Mouse (Mus musculus): ENCODE results near the gene Olfr331. TPM values are rescaled to one million over a fixed set of nuclear protein-coding genes. Genes with fewer than 3 reads are reported as not detected.
A peak's percentile ranks its signal among the peaks of the same experiment; 100 is the strongest.
"Not testable (repeated sequence)": the region's sequence is repeated elsewhere in the genome, so short reads cannot be mapped to it uniquely, and the experiment has no call there.

Olfr331 gene
- polyA plus RNA-seq (2016; fragmentation: Nextera tagmentation; extraction: Ambion mirVana), result not detected in 2 replicates

DNA sequence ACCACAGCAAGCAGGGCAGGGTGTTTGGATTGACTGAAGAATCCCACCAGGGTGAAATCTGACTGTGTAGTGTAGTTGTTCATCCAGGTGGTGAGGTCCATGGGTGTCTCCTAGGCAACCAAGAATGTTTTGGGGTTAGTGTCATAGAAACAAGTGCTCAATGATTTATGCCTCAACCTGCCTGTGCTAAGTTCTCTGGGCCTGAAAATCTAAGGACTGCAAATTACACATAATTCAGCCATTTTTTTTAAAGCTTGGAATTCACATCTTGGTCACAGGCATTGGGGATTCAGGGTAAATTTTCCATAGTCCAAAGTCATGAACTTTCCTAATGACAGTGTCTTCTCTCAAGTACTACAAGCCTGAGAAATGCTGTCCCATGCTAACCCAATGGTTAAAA, at the start of gene Olfr331:
Gene Olfr331 (minus strand): TSS at position 101 of the 400 bp plus-strand sequence.
- not testable (repeated sequence) for H3K4me1 ChIP-seq; H3K27me3 ChIP-seq (ENCODE audit: low read depth, poor library complexity, severe bottlenecking); H3K36me3 ChIP-seq; DNase-seq (ENCODE audit: low spot score); H3K27ac ChIP-seq; H3K4me3 ChIP-seq; H3K9me3 ChIP-seq (replicated peaks)

DNA sequence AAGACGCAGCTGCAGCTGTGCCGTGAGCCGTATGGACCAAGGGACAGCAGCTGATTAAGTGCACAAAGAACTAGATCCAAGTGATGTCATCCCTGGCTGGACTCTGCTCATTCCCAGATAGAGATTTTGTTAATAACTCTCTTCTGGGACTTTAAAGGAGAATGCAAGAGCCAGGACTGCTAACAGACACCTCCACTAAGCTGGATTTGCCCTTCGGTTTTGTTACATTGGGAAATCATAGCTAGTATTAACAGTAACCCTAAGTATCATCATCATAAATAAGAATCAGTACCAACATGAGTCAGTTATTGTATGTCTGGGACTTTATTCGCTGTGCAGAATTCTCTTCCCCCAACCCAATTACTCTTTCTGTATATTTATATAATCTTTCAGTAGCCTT, 44.0 kb upstream of the Olfr331 start, which contains the start of gene Olfr329-ps:
Gene Olfr329-ps (minus strand): TSS at position 101 of the 400 bp plus-strand sequence.
- Histone ChIP-seq H3K4me1 (no peaks in the 10 kb centered on the region), H3K36me3 (no peaks in the 10 kb centered on the region), H3K4me3 (no peak within 1 kb of the TSS), H3K27ac (no peak within 1 kb of the TSS), H3K27me3 (ENCODE audit: low read depth, poor library complexity, severe bottlenecking) (no peaks in the 10 kb centered on the region), H3K9me3 (replicated peaks) (no peaks in the 10 kb centered on the region)
- 91% methylated on average over 5 of the region's 5 CpGs for WGBS
- no peak for DNase-seq (ENCODE audit: low spot score)

DNA sequence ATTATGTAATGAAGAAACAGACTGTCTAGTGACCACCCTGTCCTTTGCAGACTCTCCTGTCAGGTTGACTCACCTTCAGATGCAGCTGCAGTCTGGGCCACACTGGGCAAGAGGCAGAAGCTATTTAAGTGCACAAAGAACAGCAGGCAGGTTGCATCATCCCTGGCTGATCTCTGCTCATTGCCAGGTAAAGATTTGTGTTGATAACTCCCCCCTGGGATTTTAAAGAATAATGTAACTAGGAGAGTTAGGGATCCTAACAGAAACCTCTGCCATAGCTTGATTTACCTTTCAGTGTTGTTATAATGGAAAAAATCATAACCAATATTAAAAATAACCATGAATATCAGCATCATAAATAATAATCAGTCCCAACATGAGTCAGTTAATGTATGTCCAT, 32.4 kb upstream of the Olfr331 start, which contains the start of gene Olfr330:
Gene Olfr330 (minus strand): TSS at position 101 of the 400 bp plus-strand sequence.
- H3K27ac ChIP-seq; H3K36me3 ChIP-seq; H3K4me3 ChIP-seq; H3K27me3 ChIP-seq (ENCODE audit: low read depth, poor library complexity, severe bottlenecking); H3K4me1 ChIP-seq; H3K9me3 ChIP-seq (replicated peaks); DNase-seq (ENCODE audit: low spot score): not testable (repeated sequence)

DNA sequence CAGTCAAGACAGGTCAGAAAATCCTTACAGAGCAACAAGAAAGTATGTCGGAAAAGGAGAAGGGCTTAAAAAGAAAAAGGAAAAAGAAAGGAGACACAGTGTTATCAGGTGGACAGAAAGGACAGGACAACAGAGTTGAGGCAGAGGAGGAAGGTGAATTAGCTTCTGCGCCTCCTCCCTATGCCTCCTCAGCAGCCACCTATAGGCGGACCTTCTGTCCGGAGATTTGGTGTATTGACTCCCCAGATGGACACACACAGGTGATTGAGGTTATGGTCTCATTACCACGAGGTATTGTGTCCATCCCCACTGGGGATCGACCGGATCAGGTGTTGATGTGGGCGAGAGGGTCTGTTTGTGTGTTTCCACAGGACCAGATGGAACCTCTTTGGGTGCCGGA, 17.4 kb upstream of the Olfr331 start:
- H3K9me3 ChIP-seq (replicated peaks); H3K36me3 ChIP-seq; H3K4me3 ChIP-seq; DNase-seq (ENCODE audit: low spot score); H3K27me3 ChIP-seq (ENCODE audit: low read depth, poor library complexity, severe bottlenecking); H3K27ac ChIP-seq; H3K4me1 ChIP-seq: not testable (repeated sequence)
- 95% methylated on average over 7 of the region's 9 CpGs for WGBS

DNA sequence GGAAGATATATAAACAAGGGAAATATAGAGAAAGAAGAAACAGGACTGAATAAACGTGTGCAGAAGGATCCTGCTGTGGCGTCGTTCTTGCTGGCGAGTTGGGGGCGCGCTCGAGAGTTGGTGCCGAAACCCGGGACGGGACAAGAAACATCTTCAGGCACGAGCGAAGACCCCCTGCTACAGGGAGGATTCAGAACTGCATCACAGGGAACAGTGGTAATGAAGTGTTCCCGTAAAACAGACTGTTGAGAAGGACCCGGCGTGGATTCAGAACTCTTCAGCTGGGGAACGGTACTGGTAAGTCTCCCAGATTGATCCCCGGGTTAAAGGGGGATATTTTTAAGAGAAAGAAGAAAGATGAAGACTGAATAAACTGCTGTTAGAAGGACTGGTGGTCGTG, 16.5 kb upstream of the Olfr331 start:
- not testable (repeated sequence) for H3K4me1 ChIP-seq; H3K4me3 ChIP-seq; H3K27ac ChIP-seq; H3K9me3 ChIP-seq (replicated peaks); DNase-seq (ENCODE audit: low spot score); H3K27me3 ChIP-seq (ENCODE audit: low read depth, poor library complexity, severe bottlenecking); H3K36me3 ChIP-seq
- WGBS, result 93% methylated on average over 18 of the region's 18 CpGs

DNA sequence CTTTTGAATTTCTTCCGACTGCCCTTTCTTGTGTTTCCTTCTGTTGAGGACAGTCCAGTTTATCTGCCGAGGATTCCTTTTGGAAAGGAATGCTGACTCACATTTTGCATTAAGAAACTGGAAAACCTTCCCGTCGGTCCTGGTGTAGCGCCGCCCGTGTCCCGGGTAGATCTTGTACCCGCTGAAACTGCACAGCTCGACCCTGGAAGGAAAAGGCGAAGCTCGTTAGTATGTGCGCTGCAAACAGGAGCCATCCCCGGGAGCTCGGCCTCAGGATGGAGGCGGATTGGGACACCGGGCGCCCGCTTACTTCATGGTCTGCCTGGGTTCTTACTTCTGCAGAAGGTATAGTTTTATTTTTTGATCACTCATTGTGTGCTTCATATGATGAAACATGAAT, 6.7 kb upstream of the Olfr331 start:
- H3K4me1 ChIP-seq; H3K4me3 ChIP-seq; H3K9me3 ChIP-seq (replicated peaks); DNase-seq (ENCODE audit: low spot score); H3K36me3 ChIP-seq; H3K27me3 ChIP-seq (ENCODE audit: low read depth, poor library complexity, severe bottlenecking); H3K27ac ChIP-seq: not testable (repeated sequence)
- WGBS, result 86% methylated on average over 19 of the region's 19 CpGs

DNA sequence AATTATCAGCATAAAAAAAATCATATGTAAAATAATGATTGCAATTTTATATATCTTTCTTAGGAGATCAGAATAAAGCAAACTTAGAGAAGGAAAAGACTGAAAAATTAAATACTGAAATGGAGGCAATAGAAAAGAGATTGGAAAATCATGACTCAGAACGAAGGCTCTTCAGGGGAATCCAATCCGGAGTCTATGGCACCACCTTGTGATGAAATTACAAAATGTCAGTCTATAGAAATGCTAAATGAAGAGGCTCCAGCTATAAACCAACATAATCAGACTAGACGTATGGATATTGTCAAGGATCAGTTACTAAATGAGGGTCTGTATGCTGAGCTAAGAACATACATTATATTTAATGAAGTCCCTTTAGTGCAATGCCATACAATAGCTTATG, 3.1 kb downstream of the Olfr331 start:
- no peak for DNase-seq (ENCODE audit: low spot score)

DNA sequence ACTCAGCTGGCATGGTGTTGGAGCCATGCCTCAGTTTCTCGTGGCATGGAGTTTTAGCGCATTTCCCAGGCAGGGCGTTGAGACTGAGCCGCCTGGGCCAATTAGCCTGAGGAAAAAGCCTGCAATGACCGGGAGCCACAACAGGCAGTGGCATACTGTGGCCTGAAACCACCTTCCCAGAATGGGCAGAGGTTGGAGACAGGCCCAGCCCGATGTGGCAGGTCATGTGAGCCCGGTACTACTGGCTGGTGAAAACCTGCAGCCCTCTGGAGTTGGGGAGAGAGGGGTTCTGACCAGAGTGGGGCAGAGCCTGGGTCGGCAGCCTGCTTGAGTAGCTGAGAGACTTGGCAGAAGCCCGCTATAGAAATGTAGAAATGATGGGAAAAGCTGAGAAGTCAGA, 3.6 kb downstream of the Olfr331 start:
- H3K4me3 ChIP-seq, result no peak overlapping the region
- WGBS, result 82% methylated on average over 9 of the region's 9 CpGs
- no peaks in the 10 kb centered on the region for H3K4me1 ChIP-seq
- H3K27ac ChIP-seq, result no peak overlapping the region
- H3K36me3 ChIP-seq, result no peaks in the 10 kb centered on the region
- no peak for DNase-seq (ENCODE audit: low spot score)
- H3K9me3 ChIP-seq (replicated peaks), result no peaks in the 10 kb centered on the region
- no peaks in the 10 kb centered on the region for H3K27me3 ChIP-seq (ENCODE audit: low read depth, poor library complexity, severe bottlenecking)

More for the DNA sequence above, 3.1 kb downstream of the Olfr331 start:
- Histone ChIP-seq H3K27ac (no peak overlapping the region), H3K4me3 (no peak overlapping the region), H3K27me3 (ENCODE audit: low read depth, poor library complexity, severe bottlenecking) (no peaks in the 10 kb centered on the region), H3K36me3 (no peaks in the 10 kb centered on the region), H3K4me1 (no peaks in the 10 kb centered on the region), H3K9me3 (replicated peaks) (no peaks in the 10 kb centered on the region)
- WGBS, result 74% methylated on average over 3 of the region's 3 CpGs

DNA sequence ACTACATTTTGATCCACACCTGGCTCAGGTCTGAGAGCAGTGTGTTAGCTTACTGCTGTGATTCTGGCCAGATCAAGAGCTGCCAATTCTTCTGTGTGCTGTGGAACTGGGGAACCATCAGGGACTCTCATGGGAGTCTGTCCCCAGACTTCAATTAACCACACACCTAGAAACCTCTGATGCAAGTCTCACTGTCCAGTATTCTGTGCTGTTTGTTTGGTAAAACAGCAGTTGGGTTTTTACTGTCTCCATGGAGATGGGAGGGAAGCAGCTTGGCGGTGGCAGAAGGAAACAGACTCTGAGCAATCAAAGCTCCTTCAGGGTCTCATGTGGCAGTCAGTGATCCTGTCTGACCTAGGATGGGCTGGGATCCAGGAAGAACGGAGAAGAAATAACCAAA, 9.9 kb downstream of the Olfr331 start, which contains the start of gene Olfr332:
Gene Olfr332 (minus strand): TSS at position 101 of the 400 bp plus-strand sequence.
- Histone ChIP-seq H3K9me3 (replicated peaks) (no peaks in the 10 kb centered on the region), H3K36me3 (no peaks in the 10 kb centered on the region), H3K4me3 (no peak within 1 kb of the TSS), H3K27ac (no peak within 1 kb of the TSS), H3K4me1 (no peaks in the 10 kb centered on the region), H3K27me3 (ENCODE audit: low read depth, poor library complexity, severe bottlenecking) (no peaks in the 10 kb centered on the region)
- WGBS, result 78% methylated on average over 2 of the region's 2 CpGs
- no peak for DNase-seq (ENCODE audit: low spot score)

DNA sequence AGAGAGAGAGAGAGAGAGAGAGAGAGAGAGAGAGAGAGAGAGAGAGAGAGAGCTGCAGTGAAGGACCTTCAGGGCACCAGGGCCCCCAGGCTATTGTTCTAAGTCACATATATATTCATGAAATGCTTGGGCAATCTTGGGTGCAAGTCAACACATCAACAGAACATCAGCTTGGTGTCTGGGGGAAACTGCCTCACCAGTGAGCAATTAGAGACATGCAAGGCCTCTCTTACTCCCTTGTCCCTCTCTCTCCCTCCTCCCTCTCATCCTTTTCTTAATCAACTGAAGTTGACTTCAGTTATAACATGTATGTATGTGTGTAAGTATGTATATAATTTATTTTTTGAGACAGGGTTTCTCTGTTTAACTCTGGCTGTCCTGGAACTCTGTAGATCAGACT, 40.2 kb downstream of the Olfr331 start, which contains the start of gene Olfr30:
Gene Olfr30 (minus strand): TSS at position 101 of the 400 bp plus-strand sequence.
- H3K9me3 ChIP-seq (replicated peaks), result no peaks in the 10 kb centered on the region
- no peak within 1 kb of the TSS for H3K4me3 ChIP-seq
- no peaks in the 10 kb centered on the region for H3K4me1 ChIP-seq
- no peaks in the 10 kb centered on the region for H3K27me3 ChIP-seq (ENCODE audit: low read depth, poor library complexity, severe bottlenecking)
- no peaks in the 10 kb centered on the region for H3K36me3 ChIP-seq
- no peak for DNase-seq (ENCODE audit: low spot score)
- H3K27ac ChIP-seq, result no peak within 1 kb of the TSS

DNA sequence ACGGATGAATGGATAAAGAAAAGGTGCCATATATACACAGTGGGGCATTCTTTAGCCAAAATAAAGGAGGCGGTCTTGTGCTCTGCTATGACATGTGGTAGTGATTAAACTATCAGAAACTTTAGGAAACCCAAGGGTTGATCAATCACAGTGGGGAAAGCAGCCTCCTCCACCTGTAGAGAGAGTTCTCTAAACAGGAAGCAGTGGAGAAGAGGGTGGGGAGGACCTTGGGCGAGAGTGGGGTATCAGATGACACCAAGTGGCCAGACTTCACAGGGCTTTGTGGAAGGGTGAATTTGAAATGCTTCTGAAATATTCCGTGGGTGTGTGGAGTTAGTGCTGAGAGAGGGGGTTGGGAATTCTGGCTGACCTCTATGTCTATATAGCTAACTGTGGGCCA, 48.8 kb downstream of the Olfr331 start:
- peak overlapping the region; percentile 70; the same call in 1 of the 2 replicates for H3K27ac ChIP-seq
- no peaks in the 10 kb centered on the region for H3K36me3 ChIP-seq
- no peak for DNase-seq (ENCODE audit: low spot score)

DNA sequence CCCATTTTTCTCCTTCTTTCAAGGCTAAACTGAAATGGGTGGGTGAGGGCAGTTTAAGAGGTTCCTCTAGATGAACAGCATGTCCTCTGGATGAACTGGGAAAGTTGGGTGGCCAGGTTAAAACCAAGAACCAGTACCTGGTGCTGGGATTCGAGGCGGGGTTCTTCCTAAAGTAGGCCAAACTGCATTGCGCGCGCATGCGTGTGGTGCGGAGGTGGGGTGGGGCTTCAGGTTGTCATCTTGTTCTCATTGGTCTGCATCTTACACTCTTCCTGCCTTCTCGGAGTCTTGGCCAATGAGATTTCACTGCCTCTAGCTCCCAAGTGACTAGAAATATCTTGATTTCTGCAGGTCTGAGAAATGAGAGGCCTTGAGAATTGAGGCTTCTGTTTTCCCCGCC, 49.6 kb downstream of the Olfr331 start, which contains the start of gene Lypd9:
Gene Lypd9 (minus strand): TSS at position 165 of the 400 bp plus-strand sequence.
- no peaks in the 10 kb centered on the region for H3K9me3 ChIP-seq (replicated peaks)
- no peak within 1 kb of the TSS for H3K4me3 ChIP-seq
- H3K36me3 ChIP-seq, result no peaks in the 10 kb centered on the region
- no peak for DNase-seq (ENCODE audit: low spot score)
- peaks cover 34% of the 10 kb centered on the region for H3K4me1 ChIP-seq
- WGBS, result 95% methylated on average over 9 of the region's 9 CpGs
- H3K27me3 ChIP-seq (ENCODE audit: low read depth, poor library complexity, severe bottlenecking), result no peaks in the 10 kb centered on the region
- peak within 1 kb of the TSS; percentile 70 for H3K27ac ChIP-seq

More for the DNA sequence above, 48.8 kb downstream of the Olfr331 start:
- no peaks in the 10 kb centered on the region for H3K9me3 ChIP-seq (replicated peaks)
- WGBS, result 27% methylated on average over 4 of the region's 4 CpGs
- H3K4me3 ChIP-seq, result no peak overlapping the region
- no peaks in the 10 kb centered on the region for H3K27me3 ChIP-seq (ENCODE audit: low read depth, poor library complexity, severe bottlenecking)
- H3K4me1 ChIP-seq, result peaks cover 34% of the 10 kb centered on the region
